Mouse (Mus musculus) cortical plate, adult 2 months (tissue): ENCODE measurements at regions not wholly inside any gene's neighbourhood (a gene's known extent, or its start where the extent isn't known, plus 50 kb on each side); places are given as distances from the start of the nearest gene placed in this dataset.

ENCODE experiments used
- CTCF ChIP-seq: fragments of 200-500 bp; IDR thresholded peaks from 2 replicates; pipeline ENCODE4 v1.5.1; 2011; ENCODE audit warnings: mild to moderate bottlenecking, control low read depth, low read length; ENCODE audit not compliant: insufficient read depth; ENCODE audit errors: extremely low read depth
- POLR2A ChIP-seq: fragments of 200-500 bp; IDR thresholded peaks from 2 replicates; pipeline ENCODE4 v1.6.1; 2011; ENCODE audit warnings: mild to moderate bottlenecking, low read length, control low read depth; ENCODE audit not compliant: insufficient read depth; ENCODE audit errors: extremely low read depth

- TF ChIP-seq CTCF, result no peak
- no peak for TF ChIP-seq POLR2A
These were observed 682.9 kb upstream of the Vstm2b start for GRCm38 (mm10) chr7:40215271-40215670.
